In genomic region chr2:90717366-90717765, GRCm38 (mm10) we compare ENCODE assay signal across 31 mouse cellular contexts.
"Had no signal": no experiment of that assay in that cellular context is flagged by ENCODE, and none has a peak within 500 bp of the region (broad histone marks: within the 10 kb centered on the region; RNA-seq: fewer than 3 reads in every experiment).

No protein-coding gene starts in this region.

- H3K27me3 ChIP-seq: heart, embryonic 12.5 days; heart, embryonic 13.5 days; heart, embryonic 15.5 days; hindbrain, embryonic 12.5 days; hindbrain, embryonic 13.5 days; hindbrain, embryonic 15.5 days; intestine, embryonic 15.5 days had no signal

- H3K4me2 ChIP-seq: heart, embryonic 11.5 days; heart, embryonic 12.5 days; heart, embryonic 13.5 days; heart, embryonic 15.5 days; hindbrain, embryonic 12.5 days; hindbrain, embryonic 13.5 days; hindbrain, embryonic 14.5 days; hindbrain, embryonic 15.5 days; intestine, embryonic 15.5 days had no signal

- DNase-seq: heart, postnatal 10 days; heart, postnatal 14 days; heart, postnatal 36 days; heart, postnatal 4 days; kidney, adult 11 months; kidney, adult 18-20 months; kidney, postnatal 10 days; kidney, postnatal 14 days; kidney, postnatal 25 days; kidney, postnatal 36 days; layer of hippocampus, adult 9-11 months; layer of hippocampus, postnatal 36 days had no signal

- H3K4me3 ChIP-seq: heart, embryonic 10.5 days; heart, embryonic 12.5 days; heart, embryonic 13.5 days; heart, embryonic 15.5 days; hindbrain, embryonic 10.5 days; hindbrain, embryonic 12.5 days; hindbrain, embryonic 13.5 days; hindbrain, embryonic 15.5 days; intestine, embryonic 15.5 days; layer of hippocampus, adult 2 months; left cerebral cortex, adult 2 months had no signal

- H3K9me3 ChIP-seq: heart, embryonic 10.5 days; heart, embryonic 12.5 days; heart, embryonic 13.5 days; heart, embryonic 15.5 days; hindbrain, embryonic 10.5 days; hindbrain, embryonic 12.5 days; hindbrain, embryonic 13.5 days; hindbrain, embryonic 15.5 days; intestine, embryonic 15.5 days had no signal

- H3K4me1 ChIP-seq: heart, embryonic 10.5 days; heart, embryonic 12.5 days; heart, embryonic 13.5 days; heart, embryonic 15.5 days; hindbrain, embryonic 10.5 days; hindbrain, embryonic 12.5 days; hindbrain, embryonic 13.5 days; hindbrain, embryonic 15.5 days; intestine, embryonic 15.5 days had no signal

- H3K27ac ChIP-seq: heart, embryonic 10.5 days; heart, embryonic 13.5 days; heart, embryonic 15.5 days; hindbrain, embryonic 10.5 days; hindbrain, embryonic 12.5 days; hindbrain, embryonic 13.5 days; hindbrain, embryonic 14.5 days; hindbrain, embryonic 15.5 days; hindbrain, postnatal 0 days; intestine, embryonic 15.5 days; kidney, postnatal 0 days; layer of hippocampus, adult 2 months; left cerebral cortex, adult 2 months had no signal

- ATAC-seq: hindbrain, embryonic 16.5 days; hindbrain, postnatal 0 days; inflammation-experienced regulatory T-cells, adult 6 months; intestine, embryonic 15.5 days; intestine, embryonic 16.5 days; intestine, postnatal 0 days had no signal

- H3K9ac ChIP-seq: heart, embryonic 12.5 days; heart, embryonic 13.5 days; heart, embryonic 15.5 days; hindbrain, embryonic 12.5 days; hindbrain, embryonic 13.5 days; hindbrain, embryonic 14.5 days; hindbrain, embryonic 15.5 days; intestine, embryonic 15.5 days had no signal
